Mouse (Mus musculus): Measurements from ENCODE around the gene Hmgcs1. TPM values are rescaled to one million over a fixed set of nuclear protein-coding genes. Genes with fewer than 3 reads are reported as not detected.
A peak's percentile ranks its signal among the peaks of the same experiment; 100 is the strongest.
"Not testable (repeated sequence)": the region's sequence is repeated elsewhere in the genome, so short reads cannot be mapped to it uniquely, and the experiment has no call there.

The Hmgcs1 gene
- polyA plus RNA-seq, 1 experiment from 2014 or later = 102 TPM

DNA sequence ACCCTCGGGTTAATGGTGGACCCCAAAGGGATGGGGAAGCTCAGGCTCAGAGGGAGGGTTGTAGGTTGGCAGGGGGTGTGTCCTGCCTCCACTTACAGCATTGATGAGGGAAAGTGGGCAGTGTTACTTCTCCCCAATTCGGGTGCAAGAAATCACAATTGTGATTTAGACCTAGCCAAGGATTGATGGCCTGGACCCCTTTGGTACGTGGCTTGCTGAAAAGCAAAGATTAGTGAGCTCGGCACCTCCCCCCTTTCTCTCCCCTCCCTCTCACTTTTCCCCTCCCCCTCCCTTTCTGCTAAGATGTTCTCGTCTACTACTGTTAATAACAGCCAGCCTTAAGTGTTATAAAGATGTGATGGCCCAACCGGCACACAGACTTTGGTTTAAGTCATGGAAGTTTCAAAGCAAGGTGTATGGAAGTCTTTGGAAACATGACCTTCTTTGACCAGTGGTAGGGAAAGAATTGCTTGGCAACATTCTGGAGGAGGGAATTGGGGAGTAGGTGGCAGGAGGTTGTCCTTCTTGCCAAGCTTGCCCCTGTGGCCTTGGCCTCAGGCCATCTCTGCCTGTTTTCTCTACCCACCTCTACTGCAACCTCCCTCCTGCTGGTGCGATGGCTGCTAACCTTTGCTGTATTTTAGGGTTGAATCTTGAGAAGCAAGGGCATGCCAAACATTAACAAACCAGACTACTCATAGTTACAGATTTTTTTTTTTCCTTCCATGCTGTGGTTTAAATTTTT, 869 bp downstream of the Hmgcs1 start:
- Histone ChIP-seq H3K27ac (ENCODE audit: low read depth, low read length) (peak overlapping the region; percentile 92), H3K9me3 (replicated peaks; ENCODE audit: control insufficient read depth, low read length) (no peaks in the 10 kb centered on the region), H3K4me2 (peak overlapping the region; percentile 76), H3K27me3 (ENCODE audit: control insufficient read depth, insufficient read depth, low read length) (no peaks in the 10 kb centered on the region), H3K9ac (ENCODE audit: low read depth, low read length) (peak overlapping the region; percentile 87), H3K4me1 (ENCODE audit: control insufficient read depth, insufficient read depth, low read length) (peaks cover 8% of the 10 kb centered on the region; the same call in 1 of the 2 replicates), H3K36me3 (ENCODE audit: control insufficient read depth, insufficient read depth, low read length) (no peaks in the 10 kb centered on the region), H3K4me3 (ENCODE audit: low read depth, low read length) (peak overlapping the region; percentile 94)
- no peak for ATAC-seq (replicated peaks; ENCODE audit: insufficient number of reproducible peaks, low FRiP score, low TSS enrichment)
- WGBS (ENCODE audit: insufficient replicate concordance) = 8% methylated on average over 7 of the region's 7 CpGs

DNA sequence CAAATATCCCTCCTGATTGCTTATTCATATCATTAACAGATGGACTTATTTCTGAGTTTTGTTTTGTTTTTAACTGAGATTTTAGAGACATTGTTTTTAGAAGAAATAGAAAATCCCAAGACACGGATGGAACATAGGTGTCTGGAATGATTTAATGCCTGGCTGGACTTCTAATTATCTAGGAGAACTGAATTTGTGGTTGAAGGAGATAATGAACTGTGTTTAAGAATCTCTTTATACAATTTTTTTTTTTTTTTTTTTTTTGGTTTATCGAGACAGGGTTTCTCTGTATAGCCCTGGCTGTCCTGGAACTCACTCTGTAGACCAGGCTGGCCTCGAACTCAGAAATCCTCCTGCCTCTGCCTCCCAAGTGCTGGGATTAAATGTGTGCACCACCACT, 1.8 kb downstream of the Hmgcs1 start:
- not testable (repeated sequence) for ATAC-seq (replicated peaks; ENCODE audit: insufficient number of reproducible peaks, low FRiP score, low TSS enrichment); H3K27me3 ChIP-seq (ENCODE audit: control insufficient read depth, insufficient read depth, low read length); H3K9ac ChIP-seq (ENCODE audit: low read depth, low read length); H3K4me1 ChIP-seq (ENCODE audit: control insufficient read depth, insufficient read depth, low read length); H3K9me3 ChIP-seq (replicated peaks; ENCODE audit: control insufficient read depth, low read length); H3K36me3 ChIP-seq (ENCODE audit: control insufficient read depth, insufficient read depth, low read length); H3K27ac ChIP-seq (ENCODE audit: low read depth, low read length)
- peak overlapping the region; percentile 94; the same call in 1 of the 2 replicates for H3K4me3 ChIP-seq (ENCODE audit: low read depth, low read length)
- WGBS (ENCODE audit: insufficient replicate concordance) = 92% methylated on average over 3 of the region's 3 CpGs
- peak overlapping the region; percentile 76 for H3K4me2 ChIP-seq

DNA sequence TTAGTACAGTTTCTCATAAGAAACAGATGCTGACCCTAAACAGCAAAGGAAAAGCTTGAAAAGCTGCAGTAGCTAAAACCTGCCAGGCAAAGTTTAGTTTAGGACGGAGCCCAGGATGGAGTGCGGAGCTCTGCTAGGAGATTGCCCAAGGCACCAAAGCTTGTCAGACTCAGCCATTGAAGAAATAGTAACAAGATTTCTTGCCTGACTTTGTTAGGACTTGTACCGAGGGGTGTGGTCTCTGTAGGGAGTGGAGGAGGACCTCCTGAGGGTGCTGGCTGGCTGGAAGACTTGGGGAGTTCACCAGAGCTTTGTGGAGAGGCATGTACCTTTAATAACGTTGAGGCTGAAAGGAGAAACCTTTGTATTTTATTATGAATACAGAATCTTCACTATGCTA, 5.5 kb downstream of the Hmgcs1 start:
- no peak overlapping the region for H3K27ac ChIP-seq (ENCODE audit: low read depth, low read length)
- no peak overlapping the region for H3K9ac ChIP-seq (ENCODE audit: low read depth, low read length)
- no peaks in the 10 kb centered on the region for H3K27me3 ChIP-seq (ENCODE audit: control insufficient read depth, insufficient read depth, low read length)
- peaks cover 8% of the 10 kb centered on the region; the same call in 1 of the 2 replicates for H3K4me1 ChIP-seq (ENCODE audit: control insufficient read depth, insufficient read depth, low read length)
- 80% methylated on average over 4 of the region's 4 CpGs for WGBS (ENCODE audit: insufficient replicate concordance)
- H3K36me3 ChIP-seq (ENCODE audit: control insufficient read depth, insufficient read depth, low read length) = peaks cover 4% of the 10 kb centered on the region
- H3K4me3 ChIP-seq (ENCODE audit: low read depth, low read length) = no peak overlapping the region
- H3K9me3 ChIP-seq (replicated peaks; ENCODE audit: control insufficient read depth, low read length) = no peaks in the 10 kb centered on the region
- ATAC-seq (replicated peaks; ENCODE audit: insufficient number of reproducible peaks, low FRiP score, low TSS enrichment) = no peak
- no peak overlapping the region for H3K4me2 ChIP-seq

DNA sequence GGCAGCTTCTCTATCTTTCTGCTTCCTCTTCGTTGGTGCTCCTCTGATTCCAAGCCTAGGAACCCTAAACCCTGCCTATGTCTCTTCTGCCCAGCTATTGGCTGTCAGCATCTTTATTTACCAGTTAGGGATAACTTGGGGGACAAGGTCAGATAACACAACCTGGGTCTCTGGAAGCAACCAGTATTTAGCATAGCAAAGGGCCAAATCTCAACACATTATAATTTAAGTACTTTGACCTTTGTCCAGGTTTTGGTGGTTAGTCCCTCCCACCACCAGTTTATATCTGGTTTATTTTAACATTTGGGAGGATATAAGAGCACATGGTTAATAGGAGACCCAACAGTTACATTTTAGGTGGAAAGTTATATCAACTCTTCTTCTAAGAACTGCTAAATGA, 6.3 kb downstream of the Hmgcs1 start:
- Histone ChIP-seq H3K4me3 (ENCODE audit: low read depth, low read length) (no peak overlapping the region), H3K9ac (ENCODE audit: low read depth, low read length) (no peak overlapping the region), H3K9me3 (replicated peaks; ENCODE audit: control insufficient read depth, low read length) (no peaks in the 10 kb centered on the region), H3K4me2 (no peak overlapping the region), H3K4me1 (ENCODE audit: control insufficient read depth, insufficient read depth, low read length) (peaks cover 5% of the 10 kb centered on the region; the same call in 1 of the 2 replicates), H3K27me3 (ENCODE audit: control insufficient read depth, insufficient read depth, low read length) (no peaks in the 10 kb centered on the region), H3K27ac (ENCODE audit: low read depth, low read length) (no peak overlapping the region), H3K36me3 (ENCODE audit: control insufficient read depth, insufficient read depth, low read length) (peaks cover 8% of the 10 kb centered on the region)
- WGBS (ENCODE audit: insufficient replicate concordance) = 85% methylated on average over 1 of the region's 1 CpGs
- ATAC-seq (replicated peaks; ENCODE audit: insufficient number of reproducible peaks, low FRiP score, low TSS enrichment) = no peak

DNA sequence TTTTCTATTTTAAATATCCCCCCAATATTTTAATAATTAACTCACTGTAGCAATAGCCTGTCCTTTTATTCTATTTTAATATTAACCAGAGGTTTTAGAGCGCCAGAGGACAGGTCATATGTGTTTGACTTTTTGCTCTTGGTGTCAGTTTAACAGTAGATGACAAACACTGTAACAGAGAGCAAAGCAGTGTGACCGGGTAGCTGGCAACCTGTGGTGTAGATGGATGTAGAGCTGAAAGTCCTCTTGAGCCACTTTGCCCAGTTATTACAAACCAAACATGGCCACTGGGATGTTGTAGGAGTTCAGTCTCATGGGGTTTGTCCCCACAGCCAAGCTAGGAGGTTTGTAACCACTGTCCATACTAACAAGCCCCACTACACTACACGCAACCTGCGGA, 8.3 kb downstream of the Hmgcs1 start:
- 91% methylated on average over 4 of the region's 4 CpGs for WGBS (ENCODE audit: insufficient replicate concordance)
- Histone ChIP-seq H3K9ac (ENCODE audit: low read depth, low read length) (no peak overlapping the region), H3K4me2 (no peak overlapping the region), H3K36me3 (ENCODE audit: control insufficient read depth, insufficient read depth, low read length) (peaks cover 13% of the 10 kb centered on the region), H3K9me3 (replicated peaks; ENCODE audit: control insufficient read depth, low read length) (no peaks in the 10 kb centered on the region), H3K27me3 (ENCODE audit: control insufficient read depth, insufficient read depth, low read length) (no peaks in the 10 kb centered on the region), H3K4me3 (ENCODE audit: low read depth, low read length) (no peak overlapping the region), H3K27ac (ENCODE audit: low read depth, low read length) (no peak overlapping the region), H3K4me1 (ENCODE audit: control insufficient read depth, insufficient read depth, low read length) (no peaks in the 10 kb centered on the region)
- ATAC-seq (replicated peaks; ENCODE audit: insufficient number of reproducible peaks, low FRiP score, low TSS enrichment) = no peak

DNA sequence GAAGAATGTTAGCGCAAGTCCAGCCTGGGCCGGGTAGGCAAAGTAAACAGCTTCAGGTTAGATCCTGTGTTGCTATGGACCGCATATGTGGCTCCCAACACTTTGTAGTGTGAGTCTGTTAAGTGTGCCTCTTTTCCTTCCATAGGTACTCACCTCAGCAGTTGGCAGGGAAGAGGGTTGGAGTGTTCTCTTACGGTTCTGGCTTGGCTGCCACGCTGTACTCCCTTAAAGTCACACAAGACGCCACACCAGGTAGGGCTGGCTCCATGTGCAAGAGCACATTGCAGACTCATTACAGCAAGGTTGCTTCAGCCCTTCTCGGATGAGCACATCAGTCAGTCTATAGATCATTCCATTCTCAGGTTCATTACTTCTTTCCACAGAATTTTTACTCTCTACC, 14.1 kb downstream of the Hmgcs1 start:
- Histone ChIP-seq H3K9me3 (replicated peaks; ENCODE audit: control insufficient read depth, low read length) (no peaks in the 10 kb centered on the region), H3K9ac (ENCODE audit: low read depth, low read length) (no peak overlapping the region), H3K4me2 (no peak overlapping the region), H3K36me3 (ENCODE audit: control insufficient read depth, insufficient read depth, low read length) (peaks cover 23% of the 10 kb centered on the region), H3K27me3 (ENCODE audit: control insufficient read depth, insufficient read depth, low read length) (no peaks in the 10 kb centered on the region), H3K4me1 (ENCODE audit: control insufficient read depth, insufficient read depth, low read length) (no peaks in the 10 kb centered on the region), H3K4me3 (ENCODE audit: low read depth, low read length) (no peak overlapping the region), H3K27ac (ENCODE audit: low read depth, low read length) (no peak overlapping the region)
- WGBS (ENCODE audit: insufficient replicate concordance) = 92% methylated on average over 7 of the region's 7 CpGs
- ATAC-seq (replicated peaks; ENCODE audit: insufficient number of reproducible peaks, low FRiP score, low TSS enrichment) = no peak

DNA sequence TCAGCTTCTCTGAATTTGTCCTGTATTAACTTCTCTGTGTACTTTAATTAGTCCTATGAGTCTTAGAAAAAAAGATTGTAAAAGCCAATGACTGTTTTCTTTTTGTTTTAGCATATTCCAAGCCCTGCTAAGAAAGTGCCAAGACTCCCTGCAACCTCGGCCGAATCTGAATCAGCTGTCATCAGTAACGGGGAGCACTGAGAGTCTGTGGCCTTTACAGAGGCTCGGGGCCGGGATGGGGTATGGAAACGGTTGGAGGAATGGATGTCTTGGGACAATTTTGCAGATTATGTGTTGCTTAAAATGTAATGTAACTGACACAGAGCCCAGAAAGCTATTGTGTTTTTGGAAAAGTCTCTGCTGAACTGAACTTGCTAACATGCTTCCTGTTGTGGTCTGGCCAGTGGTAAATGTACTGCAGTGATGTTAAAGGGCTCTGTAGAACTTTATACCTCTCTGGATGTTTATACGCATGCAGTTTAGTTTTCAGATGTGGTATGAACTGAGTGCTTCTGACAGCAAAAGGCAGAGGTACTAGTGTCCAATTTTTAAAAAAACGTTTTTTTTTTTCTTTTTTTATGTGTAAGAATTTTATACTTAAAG, 16.2 kb downstream of the Hmgcs1 start:
- H3K9me3 ChIP-seq (replicated peaks; ENCODE audit: control insufficient read depth, low read length); H3K4me1 ChIP-seq (ENCODE audit: control insufficient read depth, insufficient read depth, low read length); H3K27me3 ChIP-seq (ENCODE audit: control insufficient read depth, insufficient read depth, low read length); H3K9ac ChIP-seq (ENCODE audit: low read depth, low read length); ATAC-seq (replicated peaks; ENCODE audit: insufficient number of reproducible peaks, low FRiP score, low TSS enrichment); H3K4me3 ChIP-seq (ENCODE audit: low read depth, low read length); H3K27ac ChIP-seq (ENCODE audit: low read depth, low read length); H3K4me2 ChIP-seq: not testable (repeated sequence)
- peaks cover 18% of the 10 kb centered on the region; the same call in 1 of the 2 replicates for H3K36me3 ChIP-seq (ENCODE audit: control insufficient read depth, insufficient read depth, low read length)
- 80% methylated on average over 7 of the region's 8 CpGs for WGBS (ENCODE audit: insufficient replicate concordance)

DNA sequence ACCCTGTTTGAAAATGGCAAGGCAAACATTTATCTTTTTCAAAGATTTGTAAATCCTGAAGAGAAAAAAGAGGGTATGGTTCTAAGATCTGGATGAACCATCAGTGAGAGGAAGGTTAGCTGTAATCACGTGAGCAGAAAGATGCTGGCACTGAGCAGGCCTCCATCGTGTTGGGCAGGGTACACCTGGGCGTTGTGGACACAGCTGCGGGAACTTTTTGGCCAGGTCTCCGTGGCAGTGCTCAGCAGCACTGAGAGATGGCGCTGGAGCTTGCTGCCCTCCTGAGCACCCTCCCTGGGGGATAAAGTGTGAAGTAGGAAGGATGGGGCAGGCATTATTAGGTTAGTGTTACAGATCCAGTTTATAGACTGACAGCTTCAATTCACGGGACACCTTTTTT, 16.8 kb downstream of the Hmgcs1 start:
- Histone ChIP-seq H3K27me3 (ENCODE audit: control insufficient read depth, insufficient read depth, low read length) (no peaks in the 10 kb centered on the region), H3K27ac (ENCODE audit: low read depth, low read length) (no peak overlapping the region), H3K9ac (ENCODE audit: low read depth, low read length) (no peak overlapping the region), H3K9me3 (replicated peaks; ENCODE audit: control insufficient read depth, low read length) (no peaks in the 10 kb centered on the region), H3K4me1 (ENCODE audit: control insufficient read depth, insufficient read depth, low read length) (no peaks in the 10 kb centered on the region), H3K4me3 (ENCODE audit: low read depth, low read length) (no peak overlapping the region), H3K36me3 (ENCODE audit: control insufficient read depth, insufficient read depth, low read length) (peaks cover 16% of the 10 kb centered on the region; the same call in 1 of the 2 replicates), H3K4me2 (no peak overlapping the region)
- no peak for ATAC-seq (replicated peaks; ENCODE audit: insufficient number of reproducible peaks, low FRiP score, low TSS enrichment)
- 83% methylated on average over 7 of the region's 7 CpGs for WGBS (ENCODE audit: insufficient replicate concordance)

DNA sequence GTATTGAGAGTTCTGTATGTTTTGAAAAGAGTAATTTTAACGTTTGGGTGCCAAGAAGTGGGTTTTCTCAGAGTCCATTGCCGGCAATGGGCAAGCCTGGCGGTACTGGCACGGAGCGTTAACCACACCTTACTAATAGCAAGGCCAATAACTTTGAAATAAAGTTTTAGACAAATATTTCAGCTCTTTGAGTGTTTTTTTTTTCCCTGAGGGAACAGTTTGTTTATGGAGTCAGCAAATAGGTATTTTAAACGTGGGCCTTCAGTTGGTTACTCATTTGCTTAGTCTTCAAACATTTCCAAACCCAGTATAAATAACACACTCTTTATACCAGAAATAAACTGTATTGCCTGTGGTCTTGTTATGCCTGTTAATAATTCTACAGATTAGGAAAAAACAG, 17.7 kb downstream of the Hmgcs1 start:
- Histone ChIP-seq H3K36me3 (ENCODE audit: control insufficient read depth, insufficient read depth, low read length) (peaks cover 13% of the 10 kb centered on the region; the same call in 1 of the 2 replicates), H3K9me3 (replicated peaks; ENCODE audit: control insufficient read depth, low read length) (no peaks in the 10 kb centered on the region), H3K27ac (ENCODE audit: low read depth, low read length) (no peak overlapping the region), H3K9ac (ENCODE audit: low read depth, low read length) (no peak overlapping the region), H3K4me1 (ENCODE audit: control insufficient read depth, insufficient read depth, low read length) (no peaks in the 10 kb centered on the region), H3K4me3 (ENCODE audit: low read depth, low read length) (no peak overlapping the region), H3K27me3 (ENCODE audit: control insufficient read depth, insufficient read depth, low read length) (no peaks in the 10 kb centered on the region), H3K4me2 (no peak overlapping the region)
- 88% methylated on average over 6 of the region's 6 CpGs for WGBS (ENCODE audit: insufficient replicate concordance)
- no peak for ATAC-seq (replicated peaks; ENCODE audit: insufficient number of reproducible peaks, low FRiP score, low TSS enrichment)

All from heart, embryonic 11.5 days (tissue).